Mouse (Mus musculus) embryonic facial prominence, embryonic 11.5 days (tissue): ENCODE measurements around the gene Supt3. TPM values are rescaled to one million over a fixed set of nuclear protein-coding genes. Genes with fewer than 3 reads are reported as not detected.

ENCODE experiments used
- ATAC-seq: fragments of 200-750 bp; cut with Nextera tagmentation; replicated peaks from 2 replicates; pipeline ENCODE4 v1.8.0; 2017; ENCODE audit warnings: low read depth; ENCODE audit not compliant: insufficient number of reproducible peaks, low FRiP score, low TSS enrichment
- DNase-seq: peaks from one replicate; pipeline ENCODE4 v3.0.0-alpha.2; 2015; ENCODE audit warnings: low spot score
- H3K27ac ChIP-seq: fragments of 300-500 bp; sonication (generic); replicated peaks from 2 replicates; pipeline ENCODE4 v1.5.1; 2014; ENCODE audit warnings: mild to moderate bottlenecking, low read depth, low read length, control low read depth
- H3K27me3 ChIP-seq: fragments of 300-500 bp; sonication (generic); 2 replicates; pipeline ENCODE4 v1.6.1; 2014; ENCODE audit warnings: mild to moderate bottlenecking, low read length, moderate library complexity, mixed read lengths; ENCODE audit not compliant: control insufficient read depth, insufficient read depth
- H3K36me3 ChIP-seq: fragments of 300-500 bp; sonication (generic); replicated peaks from 2 replicates; pipeline ENCODE4 v1.6.1; 2014; ENCODE audit warnings: low read depth, mild to moderate bottlenecking, low read length, moderate library complexity, mixed read lengths; ENCODE audit not compliant: control insufficient read depth, insufficient read depth
- H3K4me1 ChIP-seq: fragments of 300-500 bp; sonication (generic); 2 replicates; pipeline ENCODE4 v1.6.1; 2014; ENCODE audit warnings: low read length, mixed read lengths; ENCODE audit not compliant: control insufficient read depth, insufficient read depth
- H3K4me2 ChIP-seq: fragments of 300-500 bp; sonication (generic); 2 replicates; pipeline ENCODE4 v1.6.1; 2014; ENCODE audit warnings: low read depth, mild to moderate bottlenecking, control low read depth, low read length, moderate library complexity
- H3K4me3 ChIP-seq: fragments of 300-500 bp; sonication (generic); 2 replicates; pipeline ENCODE4 v1.5.1; 2014; ENCODE audit warnings: low read depth, low read length, control low read depth
- H3K9ac ChIP-seq: fragments of 300-500 bp; sonication (generic); replicated peaks from 2 replicates; pipeline ENCODE4 v1.6.1; 2014; ENCODE audit warnings: mild to moderate bottlenecking, control low read depth, low read length
- H3K9me3 ChIP-seq: fragments of 300-500 bp; sonication (generic); replicated peaks from 2 replicates; pipeline ENCODE4 v1.6.1; 2016; ENCODE audit warnings: mild to moderate bottlenecking, low read length, inconsistent platforms, mixed read lengths; ENCODE audit not compliant: control insufficient read depth
- WGBS: fragments of 180-500 bp; shearing (Covaris S2); extraction: QIAGEN DNeasy Blood & Tissue Kit; methylation state at CpG from one replicate; pipeline ENCODE4 v1.1.7; 2014; 5-methylcytosine and 5-hydroxymethylcytosine counted together
- polyA plus RNA-seq: library from polyadenylated mRNA; unstranded; fragments of >200 nt; fragmentation: Nextera tagmentation; extraction: Ambion mirVana; gene quantifications from 2 replicates; pipeline ENCODE4 v1.2.1, GENCODE M21; 2014

Gene Supt3
- polyA plus RNA-seq, 1 experiment from 2014 or later = 32.1 TPM

GRCm38 (mm10) chr17:45028441-45028840, 251.5 kb downstream of the Supt3 start:
- Histone ChIP-seq H3K9ac (no peak overlapping the region), H3K4me3 (no peak overlapping the region), H3K27ac (no peak overlapping the region), H3K4me1 (no peaks in the 10 kb centered on the region), H3K27me3 (no peaks in the 10 kb centered on the region), H3K4me2 (no peak overlapping the region), H3K9me3 (no peaks in the 10 kb centered on the region), H3K36me3 (no peaks in the 10 kb centered on the region)
- no peak for DNase-seq
- 52% methylated on average over 3 of the region's 3 CpGs for WGBS
- no peak for ATAC-seq

DNA sequence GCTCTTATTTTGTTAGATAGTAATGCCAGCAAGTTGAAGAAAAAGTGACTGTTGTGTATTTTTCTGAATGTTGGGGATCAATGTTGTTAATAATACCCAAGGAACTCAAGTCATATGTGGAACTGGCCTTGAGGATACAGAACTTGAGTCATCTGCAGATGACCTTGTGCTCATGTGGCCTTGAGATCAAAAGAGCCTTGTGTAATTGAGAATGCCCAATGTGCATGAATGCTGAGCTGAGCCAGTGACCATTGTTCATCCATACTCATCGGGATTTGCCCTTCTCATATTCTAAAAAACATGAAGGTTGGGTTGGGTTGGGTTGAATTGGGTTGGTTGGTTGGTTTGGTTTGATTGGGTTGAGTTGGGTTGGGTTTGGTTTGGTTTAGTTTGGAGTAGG, 252.2 kb downstream of the Supt3 start:
- ATAC-seq = no peak
- Histone ChIP-seq H3K4me1 (no peaks in the 10 kb centered on the region; the same call in 1 of the 2 replicates), H3K9me3 (no peaks in the 10 kb centered on the region), H3K36me3 (no peaks in the 10 kb centered on the region), H3K27me3 (no peaks in the 10 kb centered on the region), H3K27ac (no peak overlapping the region), H3K9ac (no peak overlapping the region), H3K4me2 (no peak overlapping the region), H3K4me3 (no peak overlapping the region)
- no peak for DNase-seq
- 89% methylated on average over 1 of the region's 1 CpGs for WGBS

DNA sequence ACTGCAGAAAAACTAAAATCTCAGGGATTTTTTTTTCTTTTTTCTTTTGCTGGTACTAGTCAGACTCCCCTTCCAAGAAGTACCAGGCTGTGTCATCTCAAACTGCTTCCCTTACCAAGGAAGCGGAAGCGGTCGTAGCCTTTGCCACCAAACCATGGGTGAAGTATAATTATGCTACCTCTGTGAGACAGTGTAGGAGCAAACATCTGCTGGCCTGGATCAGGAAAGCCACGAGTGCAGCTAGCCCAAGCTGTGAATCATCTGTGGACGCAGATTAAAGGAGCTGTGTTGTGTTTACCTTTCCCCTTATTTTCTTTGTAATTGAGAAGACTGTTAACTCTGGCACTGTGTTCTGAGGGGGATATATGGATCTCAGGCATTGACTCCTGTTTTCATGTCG, 255.3 kb downstream of the Supt3 start:
- no peaks in the 10 kb centered on the region for H3K36me3 ChIP-seq
- 43% methylated on average over 6 of the region's 6 CpGs for WGBS
- H3K4me1 ChIP-seq = no peaks in the 10 kb centered on the region; the same call in 1 of the 2 replicates
- H3K27ac ChIP-seq = no peak overlapping the region
- ATAC-seq (no peak), DNase-seq (no peak)
- no peaks in the 10 kb centered on the region for H3K27me3 ChIP-seq
- H3K9ac ChIP-seq = no peak overlapping the region
- H3K9me3 ChIP-seq = no peaks in the 10 kb centered on the region
- H3K4me2 ChIP-seq = no peak overlapping the region
- no peak overlapping the region for H3K4me3 ChIP-seq

GRCm38 (mm10) chr17:45033617-45034016, 256.7 kb downstream of the Supt3 start:
- Histone ChIP-seq H3K36me3 (no peaks in the 10 kb centered on the region), H3K4me1 (no peaks in the 10 kb centered on the region; the same call in 1 of the 2 replicates), H3K4me2 (no peak overlapping the region), H3K9me3 (no peaks in the 10 kb centered on the region), H3K9ac (no peak overlapping the region), H3K4me3 (no peak overlapping the region), H3K27me3 (no peaks in the 10 kb centered on the region), H3K27ac (no peak overlapping the region)
- DNase-seq = no peak
- 40% methylated on average over 7 of the region's 7 CpGs for WGBS
- ATAC-seq = no peak

- Histone ChIP-seq H3K9ac (no peak overlapping the region), H3K9me3 (no peaks in the 10 kb centered on the region), H3K27me3 (no peaks in the 10 kb centered on the region), H3K4me1 (no peaks in the 10 kb centered on the region), H3K4me2 (no peak overlapping the region), H3K27ac (no peak overlapping the region), H3K36me3 (no peaks in the 10 kb centered on the region), H3K4me3 (no peak overlapping the region)
- no peak for DNase-seq
- 86% methylated on average over 2 of the region's 2 CpGs for WGBS
- ATAC-seq = no peak
Measured at GRCm38 (mm10) chr17:45041084-45041483, 264.1 kb downstream of the Supt3 start.

DNA sequence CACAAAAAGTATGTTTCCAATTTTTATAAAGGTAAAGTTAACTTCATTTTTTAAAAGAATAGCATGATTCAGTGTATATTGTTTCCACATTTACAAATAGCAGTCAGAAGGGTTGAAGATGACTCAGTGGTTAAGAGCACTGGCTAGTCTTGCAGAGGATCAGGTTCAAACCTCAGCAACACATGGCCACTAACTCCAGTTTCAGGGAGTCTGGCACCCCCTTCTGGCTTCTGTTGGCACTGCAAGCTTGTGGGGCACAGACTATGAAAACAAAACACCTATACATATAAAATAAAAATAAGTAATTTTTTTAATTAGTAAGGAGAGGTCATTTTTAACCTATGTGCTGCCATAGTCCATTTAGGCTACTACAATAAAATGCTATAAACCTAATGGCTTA, 268.9 kb downstream of the Supt3 start:
- Histone ChIP-seq H3K4me1 (no peaks in the 10 kb centered on the region; the same call in 1 of the 2 replicates), H3K27me3 (no peaks in the 10 kb centered on the region), H3K4me2 (no peak overlapping the region), H3K4me3 (no peak overlapping the region), H3K9ac (no peak overlapping the region), H3K9me3 (no peaks in the 10 kb centered on the region), H3K36me3 (no peaks in the 10 kb centered on the region), H3K27ac (no peak overlapping the region)
- DNase-seq (no peak), ATAC-seq (no peak)

DNA sequence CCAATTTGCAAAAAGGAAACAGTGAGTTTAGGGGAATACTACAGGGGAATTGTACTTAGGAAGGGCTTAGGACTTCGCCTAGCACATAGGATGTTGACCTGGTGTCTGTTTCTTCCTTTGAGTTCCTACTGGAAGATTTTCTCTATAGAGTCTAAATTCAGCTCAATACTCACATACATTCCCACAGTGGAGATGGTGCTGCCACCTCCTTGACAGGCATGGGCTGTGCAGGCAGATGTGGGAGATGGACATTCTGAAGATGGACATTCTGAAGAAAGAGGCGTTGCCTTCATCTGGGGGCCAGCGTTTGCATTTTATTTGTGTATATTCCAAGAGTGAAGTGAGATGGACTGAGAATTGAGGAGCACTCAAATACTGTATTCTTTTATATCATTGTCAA, 269.6 kb downstream of the Supt3 start:
- Histone ChIP-seq H3K27me3 (no peaks in the 10 kb centered on the region), H3K4me1 (no peaks in the 10 kb centered on the region; the same call in 1 of the 2 replicates), H3K9ac (no peak overlapping the region), H3K36me3 (no peaks in the 10 kb centered on the region), H3K27ac (no peak overlapping the region), H3K4me3 (no peak overlapping the region), H3K4me2 (no peak overlapping the region), H3K9me3 (no peaks in the 10 kb centered on the region)
- DNase-seq = no peak
- WGBS = 95% methylated on average over 3 of the region's 3 CpGs
- ATAC-seq = no peak

DNA sequence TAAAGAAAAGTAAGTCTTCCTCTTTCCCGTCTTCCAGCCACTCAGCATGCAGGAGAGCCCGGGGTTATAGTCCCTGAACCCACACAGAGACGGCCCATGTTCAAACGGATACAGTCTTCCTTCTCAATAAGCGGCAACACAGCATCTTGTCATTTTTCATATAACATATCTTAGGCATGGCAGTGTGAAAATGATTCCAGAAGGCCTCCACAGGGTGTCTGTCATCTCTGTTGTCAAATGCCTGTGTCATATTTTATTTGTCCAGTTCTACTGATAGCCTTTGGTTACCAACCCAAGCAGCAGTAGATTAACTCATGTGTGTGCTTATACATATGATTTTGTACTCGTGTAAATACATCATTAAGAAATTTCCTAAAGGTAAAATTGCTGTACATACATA, 270.3 kb downstream of the Supt3 start:
- H3K4me1 ChIP-seq = no peaks in the 10 kb centered on the region; the same call in 1 of the 2 replicates
- no peaks in the 10 kb centered on the region for H3K27me3 ChIP-seq
- H3K36me3 ChIP-seq = no peaks in the 10 kb centered on the region
- H3K9ac ChIP-seq = no peak overlapping the region
- 81% methylated on average over 6 of the region's 6 CpGs for WGBS
- no peaks in the 10 kb centered on the region for H3K9me3 ChIP-seq
- H3K4me2 ChIP-seq = no peak overlapping the region
- DNase-seq = no peak
- ATAC-seq = no peak
- no peak overlapping the region for H3K27ac ChIP-seq
- no peak overlapping the region for H3K4me3 ChIP-seq
